ENCODE assay signal across 45 mouse cellular contexts in genomic region chr5:137118878-137119277, GRCm38 (mm10). TPM values are rescaled to one million over a fixed set of nuclear protein-coding genes. Genes with fewer than 3 reads are reported as not detected.
"Had no signal": no experiment of that assay in that cellular context is flagged by ENCODE, and none has a peak within 500 bp of the region (broad histone marks: within the 10 kb centered on the region; RNA-seq: fewer than 3 reads in every experiment).

No protein-coding gene starts in this region.

- DNase-seq: left cerebral cortex, postnatal 4 days; liver, embryonic 13.5 days; liver, postnatal 0 days; lung, adult 18-20 months; lung, adult 2 months; lung, embryonic 14.5 days; lung, postnatal 10 days; lung, postnatal 14 days; lung, postnatal 36 days; lung, postnatal 4 days; midbrain, embryonic 14.5 days had no signal

- H3K4me3 ChIP-seq: left cerebral cortex, adult 2 months; limb, embryonic 10.5 days; limb, embryonic 12.5 days; limb, embryonic 13.5 days; limb, embryonic 15.5 days; liver, embryonic 13.5 days; liver, embryonic 15.5 days; lung, embryonic 15.5 days; megakaryocyte, embryonic 14.5 days; midbrain, embryonic 10.5 days; midbrain, embryonic 12.5 days; midbrain, embryonic 15.5 days; myocyte; neural tube, embryonic 12.5 days had no signal

- ATAC-seq: liver, postnatal 0 days; lung, postnatal 0 days; midbrain, embryonic 15.5 days; midbrain, embryonic 16.5 days had no signal

- H3K4me2 ChIP-seq: limb, embryonic 12.5 days; limb, embryonic 13.5 days; limb, embryonic 15.5 days; liver, embryonic 11.5 days; liver, embryonic 13.5 days; liver, embryonic 15.5 days; lung, embryonic 14.5 days; lung, embryonic 15.5 days; midbrain, embryonic 12.5 days; midbrain, embryonic 15.5 days; neural tube, embryonic 12.5 days had no signal

- H3K9ac ChIP-seq: limb, embryonic 12.5 days; limb, embryonic 13.5 days; limb, embryonic 15.5 days; liver, embryonic 13.5 days; liver, embryonic 14.5 days; liver, embryonic 15.5 days; liver, postnatal 0 days; lung, embryonic 14.5 days; lung, embryonic 15.5 days; midbrain, embryonic 12.5 days; midbrain, embryonic 15.5 days; neural tube, embryonic 12.5 days had no signal

- H3K27me3 ChIP-seq: limb, embryonic 12.5 days; limb, embryonic 13.5 days; limb, embryonic 15.5 days; liver, embryonic 13.5 days; liver, embryonic 15.5 days; lung, embryonic 15.5 days; midbrain, embryonic 15.5 days; neural tube, embryonic 12.5 days had no signal

- H3K27ac ChIP-seq: left cerebral cortex, adult 2 months; limb, embryonic 10.5 days; limb, embryonic 12.5 days; limb, embryonic 13.5 days; limb, embryonic 15.5 days; liver, embryonic 13.5 days; liver, embryonic 14.5 days; liver, embryonic 15.5 days; lung, embryonic 15.5 days; macrophage; midbrain, embryonic 10.5 days; midbrain, embryonic 12.5 days; midbrain, embryonic 15.5 days; neural tube, embryonic 12.5 days had no signal

- H3K9me3 ChIP-seq: limb, embryonic 10.5 days; limb, embryonic 13.5 days; limb, embryonic 15.5 days; lung, embryonic 15.5 days; midbrain, embryonic 10.5 days; midbrain, embryonic 12.5 days; midbrain, embryonic 15.5 days; neural tube, embryonic 12.5 days had no signal

- H3K36me3 ChIP-seq: midbrain, embryonic 15.5 days had no signal

RNA-seq across cellular contexts. Expression of gene Muc3, which starts 30.2 kb away (rescaled TPM):
- total RNA-seq: left cerebral cortex, adult 18-20 months; left cerebral cortex, adult 2 months; left cerebral cortex, adult 8-10 months; left cerebral cortex, postnatal 10 days; left cerebral cortex, postnatal 14 days; left cerebral cortex, postnatal 25 days; left cerebral cortex, postnatal 36 days; left cerebral cortex, postnatal 4 days; megakaryocyte progenitor cell, adult 5-6 weeks; megakaryocyte, adult 5-6 weeks; megakaryocyte-erythroid progenitor cell, adult 5-6 weeks; midbrain, postnatal 0 days; monocyte, adult 5-6 weeks had no signal
- polyA plus RNA-seq: limb, embryonic 10.5 days; limb, embryonic 11.5 days; limb, embryonic 12.5 days; limb, embryonic 13.5 days; limb, embryonic 14.5 days; limb, embryonic 15.5 days; liver, embryonic 11.5 days; liver, embryonic 13.5 days; liver, embryonic 14.5 days; liver, embryonic 15.5 days; liver, embryonic 16.5 days; liver, postnatal 0 days; lung, adult 2 months; lung, embryonic 14.5 days; lung, embryonic 15.5 days; lung, embryonic 16.5 days; lung, postnatal 0 days; macrophage; midbrain, embryonic 10.5 days; midbrain, embryonic 12.5 days; midbrain, embryonic 14.5 days; midbrain, embryonic 15.5 days; midbrain, embryonic 16.5 days; midbrain, postnatal 0 days; myocyte; neural tube, embryonic 11.5 days; neural tube, embryonic 12.5 days had no signal

RNA-seq across cellular contexts. Expression of gene Serpine1, which starts 46.8 kb away (rescaled TPM):
- total RNA-seq: megakaryocyte, adult 5-6 weeks; monocyte, adult 5-6 weeks had no signal
- polyA plus RNA-seq: neural tube, embryonic 11.5 days had no signal
